Mouse (Mus musculus) left cerebral cortex, adult 9 months (tissue): ENCODE measurements around the gene Slc7a11.

Source experiments
- DNase-seq, 2 experiments: peaks; one replicate each; pipeline ENCODE4 v3.0.0; 2022; ENCODE audit warnings: low spot score in 2 of 2

The Slc7a11 gene

DNA sequence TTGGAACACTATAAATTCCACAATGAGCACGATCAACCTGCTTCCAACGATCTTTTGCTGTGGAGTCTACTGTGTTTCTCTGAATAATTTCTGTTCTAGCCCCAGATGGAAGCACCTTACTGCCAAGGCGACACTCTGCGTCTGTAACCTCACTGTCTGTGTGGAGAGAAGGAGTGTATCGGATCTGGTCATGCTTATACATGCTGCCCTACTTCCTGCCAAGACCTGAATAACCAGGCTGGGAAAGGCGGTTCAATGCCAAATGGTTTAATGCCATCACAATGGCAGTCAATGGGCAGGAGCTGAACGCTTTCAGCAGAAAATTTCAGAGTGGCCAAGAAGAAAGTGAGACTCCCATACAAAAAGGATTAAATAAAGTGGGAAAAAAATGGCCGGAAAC, 137.1 kb downstream of the Slc7a11 start:
- no peak for DNase-seq

DNA sequence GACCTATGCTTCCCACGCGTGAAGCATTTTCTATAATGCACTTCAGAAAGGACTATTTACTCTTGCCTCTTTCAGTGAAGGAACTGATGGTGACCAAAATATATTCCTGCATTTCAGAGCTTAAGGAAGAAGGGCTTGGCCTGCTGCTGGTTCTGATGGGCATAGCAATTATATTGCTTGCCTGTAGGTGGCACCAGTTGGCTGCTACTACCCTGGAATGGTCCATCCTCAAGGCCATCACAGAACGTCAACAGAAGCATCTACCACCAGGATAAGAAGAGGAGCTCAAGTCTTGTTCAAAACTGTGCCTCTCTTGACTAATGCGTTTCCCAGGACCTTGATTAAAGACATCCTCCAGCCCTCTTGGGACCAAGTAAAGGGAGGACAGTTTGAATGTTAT, 139.3 kb downstream of the Slc7a11 start:
- peak in 1 of 2 experiments; percentile 30 for DNase-seq

DNA sequence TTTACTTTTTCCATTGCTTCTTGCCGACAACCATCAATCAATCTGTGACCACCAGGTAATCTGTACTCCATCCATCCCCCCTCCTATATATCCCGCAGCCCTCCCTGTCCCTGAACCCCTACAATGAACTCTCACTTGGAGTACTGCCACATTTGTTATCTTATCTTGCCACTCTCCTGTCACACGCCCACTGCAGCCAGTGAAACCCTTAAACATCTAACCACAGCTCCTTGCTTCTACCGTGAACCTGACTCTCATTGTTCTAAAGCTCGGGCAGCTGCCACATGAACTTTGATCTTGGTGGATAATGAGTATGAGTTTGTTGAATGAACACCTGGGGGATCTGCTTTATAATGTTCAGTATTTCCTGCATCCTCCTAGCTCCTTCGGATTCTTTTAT, 140.8 kb downstream of the Slc7a11 start:
- no peak for DNase-seq

DNA sequence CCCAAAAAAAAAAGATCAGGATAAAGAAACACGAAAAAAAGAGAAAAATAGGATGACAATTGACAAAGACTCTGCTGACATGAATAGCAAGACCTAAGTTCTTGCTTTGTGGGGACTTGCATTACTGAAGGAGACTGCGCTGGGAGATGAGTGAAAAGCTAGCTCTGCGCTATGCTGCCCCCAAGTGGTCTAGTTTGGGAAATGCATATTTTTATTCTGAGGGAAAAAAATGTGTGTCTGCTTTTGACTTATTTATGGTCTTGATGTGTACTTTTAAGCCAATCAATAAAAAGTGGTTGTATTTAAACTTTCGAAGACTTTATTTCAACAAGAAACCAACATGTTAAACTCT, 142.5 kb downstream of the Slc7a11 start:
- peak in 1 of 2 experiments; percentile 65 for DNase-seq

DNA sequence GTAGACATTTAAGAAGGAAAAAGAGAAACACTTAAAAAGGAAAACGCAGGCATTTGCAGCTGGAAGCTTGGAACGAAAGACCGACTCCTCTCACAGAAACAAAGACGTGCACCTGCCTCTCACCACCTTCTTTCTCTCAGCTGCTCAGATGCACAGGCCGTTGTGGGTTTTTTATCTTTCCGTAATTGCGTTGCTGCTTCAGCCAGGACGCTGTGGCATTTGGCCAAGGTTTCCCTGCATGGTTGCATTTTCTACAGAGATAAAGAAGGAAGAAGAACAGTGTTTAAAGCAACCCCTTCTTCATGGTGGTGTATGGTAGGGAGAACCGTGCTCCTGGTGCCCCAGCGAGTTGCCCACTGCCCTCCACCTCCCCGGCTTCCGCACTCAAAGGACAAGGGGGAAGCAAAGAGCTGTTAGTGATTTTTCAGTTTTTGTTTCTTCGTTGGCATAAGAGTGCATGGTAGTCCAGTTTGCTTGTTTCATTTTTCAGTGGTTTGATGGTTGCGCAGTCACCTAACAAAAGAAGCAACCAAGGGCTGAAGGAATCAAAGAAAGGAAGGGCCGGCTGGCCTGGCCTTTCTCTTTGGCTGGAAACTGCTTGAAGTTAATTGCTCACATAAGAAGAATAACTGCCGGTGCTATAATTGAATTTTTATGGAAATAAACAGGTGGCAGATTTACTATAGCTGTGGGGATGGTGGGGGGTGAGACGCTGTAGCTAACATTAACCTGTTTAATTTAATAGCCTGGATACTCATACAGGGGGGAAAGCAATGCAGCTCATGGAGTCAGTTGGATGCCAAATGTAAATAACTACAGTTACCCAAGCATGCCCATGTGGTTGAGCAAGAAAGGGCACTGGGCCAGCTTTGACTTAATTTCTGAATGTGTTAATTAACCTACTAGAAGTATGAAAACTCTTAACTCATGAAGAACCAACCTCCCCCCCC, 143.1 kb downstream of the Slc7a11 start:
- no peak for DNase-seq

DNA sequence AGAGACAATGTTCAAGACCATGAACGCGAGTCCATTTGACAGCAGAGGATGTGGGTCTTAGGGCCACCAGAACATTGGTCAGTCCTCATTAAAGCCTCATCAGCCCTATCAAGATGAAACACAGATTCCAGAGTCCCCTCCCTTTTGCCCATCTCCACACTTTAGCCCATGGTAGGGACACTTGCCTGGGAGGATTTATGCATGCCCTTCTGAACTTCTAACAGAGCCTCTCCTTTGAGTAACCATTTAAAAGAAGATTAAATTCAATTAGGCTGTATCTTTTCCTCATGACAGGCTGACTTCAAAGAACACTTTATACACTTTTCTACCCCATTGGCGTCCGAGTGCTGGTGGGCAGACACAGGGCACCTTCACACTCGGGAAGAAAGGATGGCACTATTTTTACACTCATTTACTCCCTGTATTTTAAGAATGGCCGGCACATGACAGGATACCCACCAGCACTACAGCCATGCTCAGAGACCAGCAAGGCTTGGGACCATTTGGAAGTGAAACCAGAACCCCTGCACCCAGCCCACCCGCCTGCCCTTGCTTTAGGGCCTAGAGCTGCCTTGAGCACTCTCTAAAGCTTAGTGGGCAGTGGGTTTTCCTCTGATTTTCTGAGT, 144.9 kb downstream of the Slc7a11 start:
- DNase-seq, result no peak

DNA sequence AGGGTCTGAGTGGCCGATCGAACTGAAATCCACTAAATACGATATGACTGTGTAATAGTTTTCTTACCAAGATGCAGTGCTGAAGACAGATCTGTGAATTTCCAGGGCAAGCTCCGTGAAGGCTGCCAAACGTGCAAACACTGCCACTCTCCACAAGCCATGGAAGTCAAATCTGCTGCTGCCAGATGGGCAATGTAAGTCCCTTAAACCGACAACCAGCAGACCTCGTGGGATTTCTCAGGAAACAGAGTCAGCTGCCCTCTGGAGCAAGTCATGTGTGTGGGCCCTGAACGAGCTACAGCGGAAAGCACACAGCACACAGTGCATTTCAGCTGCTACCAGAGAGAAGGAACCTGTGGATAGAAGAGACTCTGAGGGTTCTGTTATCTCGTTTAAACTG, 146.5 kb downstream of the Slc7a11 start:
- no peak for DNase-seq

DNA sequence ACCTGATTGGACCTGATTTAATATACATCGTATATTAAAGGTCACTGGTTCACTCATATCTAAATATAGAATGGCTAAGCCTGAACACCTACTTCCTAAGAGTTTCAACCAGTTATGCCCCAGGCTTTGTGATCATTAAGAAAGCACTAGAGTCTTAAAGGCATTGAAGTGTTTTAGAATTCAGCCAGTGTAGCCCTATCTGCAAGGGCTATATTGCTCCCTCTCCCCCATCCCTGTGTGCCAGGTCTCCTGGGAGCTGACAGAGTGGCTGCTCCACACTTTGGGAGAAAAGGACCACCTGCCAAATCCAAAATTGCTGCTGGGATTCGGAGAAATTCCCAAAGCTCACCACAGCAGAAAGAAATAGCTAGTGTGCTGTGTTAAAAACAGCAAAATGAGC, 168.4 kb downstream of the Slc7a11 start:
- no peak for DNase-seq

DNA sequence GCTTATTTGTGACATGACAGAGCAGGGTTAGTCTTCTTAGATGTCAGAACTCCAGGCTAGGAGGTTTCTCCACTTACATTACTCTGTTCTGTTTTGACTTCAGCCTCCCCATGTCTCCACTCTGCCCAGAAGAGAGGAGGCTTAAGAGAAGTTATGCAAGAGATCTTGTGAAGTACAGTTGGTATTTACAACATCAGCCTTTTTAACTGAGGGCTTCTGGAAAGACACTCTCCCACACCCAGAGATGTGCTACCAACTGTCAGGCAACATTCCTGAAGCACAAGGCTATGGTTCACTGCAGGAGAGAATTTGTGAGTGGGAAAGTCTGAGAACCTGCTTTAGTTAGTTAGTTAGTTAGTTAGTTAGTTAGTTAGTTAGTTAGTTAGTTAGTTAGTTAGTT, 171.2 kb downstream of the Slc7a11 start:
- DNase-seq, result no peak

DNA sequence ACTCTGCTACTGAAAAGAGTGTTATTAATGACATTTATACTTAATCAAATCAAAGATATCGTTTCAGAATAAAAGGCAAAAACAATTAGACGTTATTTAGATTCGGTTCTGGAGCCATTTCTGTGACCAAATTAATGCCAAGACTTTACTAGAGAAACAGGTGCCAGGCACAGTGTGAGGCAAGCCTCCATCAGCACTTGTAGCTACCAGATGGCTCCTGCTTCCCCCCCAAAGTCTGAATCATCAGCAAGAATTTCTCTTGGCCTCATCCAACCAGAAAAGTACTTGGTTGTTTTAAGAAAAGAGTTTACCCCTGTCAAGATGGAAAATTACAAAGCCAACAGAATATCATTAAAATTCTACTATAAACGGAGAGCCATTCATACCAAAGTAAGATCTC, 173.7 kb downstream of the Slc7a11 start:
- DNase-seq, result peak in 1 of 2 experiments; percentile 57

DNA sequence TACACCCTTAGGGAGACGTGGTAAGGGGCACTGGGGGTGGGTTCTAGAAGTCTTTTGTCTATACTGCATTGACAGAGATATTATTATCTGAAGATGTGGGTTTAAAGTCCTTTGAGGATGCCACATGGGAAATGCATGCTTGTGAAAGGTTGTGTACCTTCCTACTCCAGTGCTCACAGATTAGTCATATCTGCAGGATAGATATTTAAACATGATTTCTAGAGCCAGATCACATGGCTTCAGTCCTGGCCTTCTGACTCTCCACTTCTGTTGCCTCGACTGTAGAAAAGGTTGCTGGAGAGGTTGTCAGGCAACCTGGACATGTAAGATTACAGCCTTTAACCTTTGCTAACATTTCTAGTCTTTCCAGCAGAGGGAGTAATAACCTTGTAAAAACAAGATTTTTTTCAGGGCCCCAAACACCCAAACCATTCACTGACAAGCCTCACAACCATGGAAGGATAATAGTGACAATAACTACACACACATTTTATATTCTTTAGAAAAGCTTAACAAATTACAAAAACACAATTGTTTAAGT, 180.8 kb downstream of the Slc7a11 start:
- DNase-seq, result no peak

DNA sequence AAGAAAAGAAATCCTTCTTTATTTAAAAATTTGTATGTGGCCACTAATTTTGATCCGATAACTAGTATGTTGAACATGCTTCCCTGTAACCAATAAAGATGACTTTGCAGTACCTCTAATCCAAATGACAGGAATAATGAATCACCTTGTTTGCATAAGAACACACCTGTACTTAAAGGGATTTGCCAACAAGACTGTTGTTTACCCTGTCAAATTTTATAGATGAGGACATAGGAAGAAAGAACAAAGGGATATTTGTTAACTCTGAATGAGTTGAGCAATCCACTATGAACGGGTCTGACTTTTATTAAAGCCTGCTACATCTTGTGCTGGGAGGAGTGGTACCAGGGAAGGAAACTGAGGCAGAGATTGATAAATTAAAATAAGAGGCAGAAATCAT, 181.3 kb downstream of the Slc7a11 start:
- no peak for DNase-seq

DNA sequence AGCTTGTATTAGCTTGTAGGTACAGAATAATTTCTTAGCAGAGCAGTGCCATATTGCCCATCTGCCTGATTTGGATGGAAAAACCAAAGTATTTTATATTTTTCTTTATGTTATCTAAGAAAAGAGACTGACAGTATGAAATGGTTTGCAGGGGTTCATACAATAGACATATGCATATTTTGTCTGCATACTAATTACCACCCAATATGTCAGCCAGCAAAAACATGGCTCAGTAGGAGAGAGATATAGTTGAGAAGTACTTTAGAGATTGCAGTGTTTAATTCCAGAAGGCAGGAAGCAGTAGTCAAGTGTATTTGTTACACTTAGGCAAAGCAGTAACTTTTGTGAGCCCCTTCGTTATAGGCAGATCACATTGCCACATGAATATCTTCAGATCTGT, 182.7 kb downstream of the Slc7a11 start:
- no peak for DNase-seq

DNA sequence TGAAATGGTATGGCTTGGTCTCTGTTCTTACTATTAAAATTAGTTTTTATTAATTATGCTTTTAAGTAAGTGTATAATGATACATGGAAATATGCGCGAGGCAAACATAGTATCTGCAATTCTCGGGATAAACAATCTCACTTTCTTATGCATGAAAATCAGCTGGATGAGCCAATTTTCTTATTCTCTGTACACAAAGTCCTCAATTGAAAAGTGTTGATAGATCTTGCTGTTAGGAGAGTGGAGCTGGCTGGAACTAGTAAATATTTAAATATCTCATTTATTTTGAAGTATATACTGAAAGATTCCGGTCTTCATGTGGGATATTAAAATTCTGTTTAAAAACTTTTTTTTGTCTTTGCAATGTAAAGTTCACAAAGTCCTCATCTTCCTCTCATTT, 184.6 kb downstream of the Slc7a11 start:
- no peak for DNase-seq

DNA sequence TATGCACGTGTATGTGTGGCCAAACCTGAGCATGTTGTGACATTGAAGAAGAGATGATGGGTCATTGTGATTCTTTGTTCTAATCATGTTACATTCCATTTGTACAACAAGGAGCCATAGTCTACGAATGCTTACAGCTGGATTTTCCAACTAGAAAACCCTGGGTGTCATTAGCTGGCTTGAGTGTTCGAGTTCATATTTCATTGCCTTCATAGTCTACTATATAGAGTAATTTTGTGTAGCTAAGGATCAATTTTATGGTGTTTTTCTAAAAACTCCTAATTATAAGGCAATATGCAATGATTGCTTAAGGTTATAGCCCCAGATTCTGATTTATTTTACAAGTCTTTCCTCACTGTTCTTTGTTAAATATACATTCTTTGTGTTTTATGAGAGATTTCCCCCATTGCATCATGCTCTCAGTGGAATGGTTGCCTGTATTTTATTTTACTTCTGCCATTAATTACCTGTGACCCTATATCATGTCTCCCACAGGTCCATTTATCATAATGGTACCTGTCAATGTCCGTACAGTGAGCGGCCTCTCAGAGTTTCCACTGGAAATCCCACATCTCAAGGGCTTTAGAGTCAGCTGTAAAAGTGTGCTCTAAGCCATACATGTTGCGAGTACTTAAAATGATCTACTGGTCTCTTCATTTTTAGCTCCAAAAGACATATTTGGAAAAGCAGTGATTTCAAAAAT, 193.7 kb downstream of the Slc7a11 start:
- no peak for DNase-seq

DNA sequence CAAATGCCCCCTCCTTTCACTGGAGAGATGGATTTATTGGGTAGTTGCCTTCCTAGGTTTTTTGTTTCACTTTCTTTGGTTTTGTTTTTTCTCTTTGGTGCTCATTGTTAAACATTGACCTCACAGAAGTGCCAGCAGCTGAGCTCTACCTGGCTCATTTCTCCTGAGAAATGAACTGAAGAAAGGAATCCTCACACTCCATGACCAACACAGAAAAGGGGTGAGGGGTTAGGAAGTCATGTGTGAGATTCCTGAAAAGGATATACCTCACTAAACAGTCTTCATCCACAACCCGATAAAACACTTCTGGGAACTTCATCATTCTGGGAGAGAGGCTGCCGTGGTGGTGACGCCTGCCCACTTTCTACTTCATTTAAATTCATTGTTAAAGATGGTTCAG, 207.4 kb downstream of the Slc7a11 start:
- DNase-seq, result no peak

DNA sequence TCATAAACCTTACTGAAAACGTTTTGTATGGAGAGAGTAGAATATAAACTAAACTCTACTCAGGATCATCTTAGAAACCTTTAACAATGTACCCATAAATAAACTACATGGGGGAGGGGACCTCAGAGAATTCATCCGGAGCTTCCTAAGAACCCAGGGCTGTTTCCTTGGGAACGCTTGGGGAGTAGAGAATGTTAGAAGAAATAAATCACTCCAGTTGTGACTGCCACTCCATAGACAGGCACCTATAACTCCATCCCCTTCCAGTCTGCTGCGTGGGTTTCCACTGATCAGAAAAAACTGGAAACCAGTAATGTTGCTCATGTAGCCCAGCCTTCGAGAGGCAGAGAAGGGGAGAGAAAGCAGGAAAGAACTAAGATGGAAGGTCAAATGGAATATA, 210.3 kb downstream of the Slc7a11 start:
- no peak for DNase-seq

DNA sequence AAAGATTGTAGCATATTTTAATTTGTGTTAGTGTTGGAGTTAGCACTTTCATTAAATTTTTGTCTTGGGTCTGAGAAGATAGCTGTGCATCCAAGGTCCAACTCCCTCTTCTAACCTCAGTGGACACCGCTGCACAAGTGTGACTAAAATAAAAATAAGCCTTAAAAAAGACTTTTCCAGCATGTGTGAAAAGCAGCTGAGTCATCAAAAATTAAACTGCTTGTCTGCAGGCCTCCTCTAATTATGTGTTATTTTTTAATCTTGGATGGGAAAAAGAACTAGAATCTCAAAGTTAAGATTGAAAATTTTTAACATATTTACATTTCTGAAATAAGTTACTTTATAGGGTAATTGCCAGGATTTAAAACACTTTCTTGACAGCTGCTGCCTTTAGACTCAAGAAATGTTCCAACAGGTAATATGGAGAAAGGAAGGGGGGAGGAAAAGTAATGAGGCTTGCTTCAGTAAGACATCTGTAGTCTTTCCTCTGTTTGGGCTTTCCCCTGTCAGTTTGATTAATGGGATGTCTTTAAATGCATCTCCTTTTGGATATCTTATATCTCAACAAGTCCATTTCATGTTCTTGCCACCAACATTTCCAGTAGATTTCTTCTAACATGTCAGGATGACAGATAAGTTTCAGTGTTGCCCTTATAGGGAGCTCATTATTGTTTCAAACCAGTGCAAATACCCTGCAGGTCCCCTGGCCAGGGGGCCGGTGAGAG, 218.9 kb downstream of the Slc7a11 start:
- no peak for DNase-seq

DNA sequence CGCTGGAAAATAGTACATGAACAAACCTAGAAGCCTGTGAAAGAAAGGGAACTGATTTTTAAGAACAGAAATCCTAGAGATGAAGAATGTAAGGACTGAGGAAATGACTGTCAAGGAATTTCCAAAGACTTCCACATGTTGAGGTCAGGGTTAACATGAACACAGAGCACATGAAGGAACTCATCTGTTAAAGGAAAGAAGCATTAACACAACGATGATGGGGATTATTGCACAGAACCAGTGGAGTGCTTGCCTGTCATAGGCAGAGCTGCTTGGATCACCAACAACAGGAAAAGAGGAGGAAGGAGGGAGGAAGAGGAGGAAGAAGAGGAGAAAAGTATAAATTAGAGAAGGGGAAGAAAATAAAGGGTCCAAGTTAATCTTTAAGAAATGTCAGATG, 223.0 kb downstream of the Slc7a11 start:
- no peak for DNase-seq

DNA sequence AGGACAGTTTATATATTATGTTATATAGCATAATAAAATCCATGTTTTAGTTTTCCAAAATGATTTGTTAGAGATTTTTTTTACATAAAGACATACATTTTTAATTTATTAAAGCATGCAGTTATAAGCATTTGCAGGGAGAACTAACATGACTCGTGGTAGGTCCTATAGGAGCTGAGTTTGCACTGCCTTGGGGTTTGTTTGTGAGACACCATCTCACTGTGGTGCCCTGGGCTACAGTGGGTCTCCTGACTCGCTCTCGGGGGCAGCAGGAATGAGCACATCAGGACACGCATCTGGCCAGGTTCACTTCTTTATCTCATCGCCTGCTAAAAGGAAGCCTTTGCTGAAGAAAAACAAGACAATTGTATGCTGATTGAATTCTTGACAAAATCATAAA, 257.0 kb downstream of the Slc7a11 start:
- no peak for DNase-seq

DNA sequence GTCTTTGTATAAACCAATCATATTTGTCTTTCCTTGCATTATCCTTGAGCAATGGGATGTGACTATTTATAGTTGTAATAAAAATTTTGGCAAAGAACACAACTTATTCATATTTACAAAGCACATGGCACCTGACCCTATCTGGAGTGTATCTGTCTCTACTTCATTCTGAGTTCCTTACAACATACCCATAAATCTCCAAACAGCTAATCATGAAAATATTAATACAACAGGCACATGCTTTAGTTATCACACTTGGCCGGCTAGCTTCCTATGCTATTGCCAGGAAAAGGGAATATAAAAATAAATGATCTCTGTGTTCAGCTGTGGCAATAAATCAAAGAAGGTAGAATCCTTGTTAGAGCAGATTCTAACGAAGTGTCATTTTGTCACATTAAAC, 257.5 kb downstream of the Slc7a11 start:
- DNase-seq, result no peak

DNA sequence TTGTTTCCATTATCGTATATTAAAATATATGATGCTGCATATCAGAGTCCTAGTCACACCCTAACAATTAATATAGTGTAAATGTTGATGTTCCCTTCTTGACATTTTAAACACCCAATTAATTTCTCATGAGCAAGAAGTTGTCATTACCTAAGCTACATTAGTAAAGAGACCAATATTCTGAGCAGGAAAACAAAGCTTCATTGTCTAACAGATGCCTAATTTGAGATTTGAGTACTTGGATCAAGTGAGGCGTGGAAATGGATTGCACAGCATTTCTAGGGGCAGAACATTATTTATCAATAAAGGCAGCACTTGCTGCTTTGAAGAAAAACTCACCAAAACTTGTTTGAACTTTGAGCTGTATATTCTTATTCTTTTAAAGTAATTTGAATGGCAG, 282.7 kb downstream of the Slc7a11 start:
- DNase-seq, result no peak
